In genomic region chr9:94669791-94670577, GRCm38 (mm10) we compare ENCODE assay signal across 8 mouse cellular contexts. TPM values are rescaled to one million over a fixed set of nuclear protein-coding genes. Genes with fewer than 3 reads are reported as not detected.
DNase-seq lines count a peak whose midpoint lies in the region; ATAC-seq and TF ChIP-seq lines count a peak whose summit lies in the region.

TSS of gene Slc9a9 (plus strand) at chr9:94669909.

- H3K4me3 ChIP-seq in C2C12 (ENCODE audit: insufficient read depth, poor library complexity, severe bottlenecking), result peak within 1 kb of the TSS; percentile 36
- H3K4me3 ChIP-seq in embryonic facial prominence, embryonic 14.5 days (ENCODE audit: low read depth, low read length), result peak within 1 kb of the TSS; percentile 49
- peak within 1 kb of the TSS; percentile 54 for H3K4me3 ChIP-seq in heart, embryonic 12.5 days
- peak within 1 kb of the TSS; percentile 53 for H3K4me3 ChIP-seq in liver, embryonic 15.5 days (replicated peaks)

- no peaks in the 10 kb centered on the region for H3K9me3 ChIP-seq in embryonic facial prominence, embryonic 14.5 days (ENCODE audit: control insufficient read depth, low read length)
- no peaks in the 10 kb centered on the region for H3K9me3 ChIP-seq in heart, embryonic 12.5 days (replicated peaks)
- no peaks in the 10 kb centered on the region for H3K9me3 ChIP-seq in liver, embryonic 15.5 days (replicated peaks)

- WGBS in embryonic facial prominence, embryonic 14.5 days, result 2% methylated on average over 23 of the region's 23 CpGs
- 2% methylated on average over 23 of the region's 23 CpGs for WGBS in heart, embryonic 12.5 days
- under 1% methylated on average over 23 of the region's 23 CpGs for WGBS in liver, embryonic 15.5 days (ENCODE audit: insufficient replicate concordance)

- H3K79me2 ChIP-seq in C2C12 (ENCODE audit: control insufficient read depth, insufficient read depth), result peaks cover 14% of the 10 kb centered on the region

- H3K79me3 ChIP-seq in C2C12 (ENCODE audit: low read depth), result no peaks in the 10 kb centered on the region

- H3K4me2 ChIP-seq in embryonic facial prominence, embryonic 14.5 days (ENCODE audit: low read depth, low read length), result peak within 1 kb of the TSS; percentile 87
- peak within 1 kb of the TSS; percentile 75 for H3K4me2 ChIP-seq in heart, embryonic 12.5 days
- H3K4me2 ChIP-seq in liver, embryonic 15.5 days, result peak within 1 kb of the TSS; percentile 68

- ATAC-seq in embryonic facial prominence, embryonic 14.5 days (ENCODE audit: low read depth), result peak; percentile 91
- peak; percentile 79 for ATAC-seq in heart, embryonic 12.5 days (ENCODE audit: insufficient number of reproducible peaks, low FRiP score)
- no peak for ATAC-seq in liver, embryonic 15.5 days (ENCODE audit: insufficient read depth)

- H3K9ac ChIP-seq in embryonic facial prominence, embryonic 14.5 days (ENCODE audit: low read depth, low read length), result peak within 1 kb of the TSS; percentile 58
- peak within 1 kb of the TSS; percentile 54 for H3K9ac ChIP-seq in heart, embryonic 12.5 days
- peak within 1 kb of the TSS; percentile 22 for H3K9ac ChIP-seq in liver, embryonic 15.5 days

- H3K36me3 ChIP-seq in C2C12 (ENCODE audit: control insufficient read depth, insufficient read depth), result no peaks in the 10 kb centered on the region
- H3K36me3 ChIP-seq in embryonic facial prominence, embryonic 14.5 days (ENCODE audit: control insufficient read depth, insufficient read depth, low read length), result no peaks in the 10 kb centered on the region
- no peaks in the 10 kb centered on the region for H3K36me3 ChIP-seq in heart, embryonic 12.5 days
- no peaks in the 10 kb centered on the region for H3K36me3 ChIP-seq in liver, embryonic 15.5 days (replicated peaks)

- H3K27me3 ChIP-seq in C2C12 (ENCODE audit: control insufficient read depth, insufficient read depth, insufficient read length), result no peaks in the 10 kb centered on the region
- H3K27me3 ChIP-seq in embryonic facial prominence, embryonic 14.5 days (replicated peaks; ENCODE audit: control insufficient read depth, insufficient read depth, low read length), result no peaks in the 10 kb centered on the region
- no peaks in the 10 kb centered on the region for H3K27me3 ChIP-seq in heart, embryonic 12.5 days (replicated peaks)
- H3K27me3 ChIP-seq in liver, embryonic 15.5 days, result no peaks in the 10 kb centered on the region

- peaks cover 9% of the 10 kb centered on the region; the same call in 1 of the 2 replicates for H3K4me1 ChIP-seq in embryonic facial prominence, embryonic 14.5 days (ENCODE audit: control insufficient read depth, insufficient read depth, low read length)
- peaks cover 9% of the 10 kb centered on the region for H3K4me1 ChIP-seq in heart, embryonic 12.5 days (replicated peaks)
- 0 out of 2 replicates have a peak, but pooled peaks cover 6% of the 10 kb centered on the region for H3K4me1 ChIP-seq in liver, embryonic 15.5 days (replicated peaks)

- DNase-seq in adrenal gland, postnatal 14 days, result peak; percentile 31
- DNase-seq in embryonic facial prominence, embryonic 14.5 days (ENCODE audit: low spot score), result peak; percentile 86
- DNase-seq in kidney, postnatal 4 days, result peak; percentile 16 to 39
- peak; percentile 23 to 26 for DNase-seq in natural killer cell, adult 2 months (ENCODE audit: low spot score in 2 of 2)
- peak; percentile 69 for DNase-seq in thymus, postnatal 25 days

- no peak for TF ChIP-seq CTCF in C2C12 (IDR thresholded peaks at IDR 0.05; ENCODE audit: control insufficient read depth, insufficient read depth, insufficient read length)

- peak within 1 kb of the TSS; percentile 49 for H3ac ChIP-seq in C2C12 (ENCODE audit: control insufficient read depth, insufficient read length, low read depth)

- peak within 1 kb of the TSS; percentile 16; the same call in 1 of the 2 replicates for H3K27ac ChIP-seq in embryonic facial prominence, embryonic 14.5 days (replicated peaks; ENCODE audit: low read depth, low read length)
- H3K27ac ChIP-seq in heart, embryonic 12.5 days (ENCODE audit: poor library complexity, severe bottlenecking), result peak within 1 kb of the TSS; percentile 47; the same call in 1 of the 2 replicates
- H3K27ac ChIP-seq in liver, embryonic 15.5 days (replicated peaks), result no peak within 1 kb of the TSS

TF ChIP-seq in C2C12, 6 proteins besides CTCF, POLR2A, EP300 and RAD21:
- no peak for TF ChIP-seq USF1 (IDR thresholded peaks at IDR 0.05; ENCODE audit: low read depth)
- peak; percentile 100 for TF ChIP-seq MYOD1 (IDR thresholded peaks at IDR 0.05; ENCODE audit: control insufficient read depth, insufficient read length, low read depth)
- peak; percentile 67 for TF ChIP-seq MYOG (IDR thresholded peaks at IDR 0.05; ENCODE audit: control insufficient read depth, extremely low read depth, insufficient read length)
- no peak for TF ChIP-seq CEBPB (IDR thresholded peaks at IDR 0.05; ENCODE audit: low read depth)
- TF ChIP-seq FOSL1 (IDR thresholded peaks at IDR 0.05; ENCODE audit: insufficient read depth, low read length, poor library complexity, severe bottlenecking), result peak; percentile 7
- peak; percentile 75 for TF ChIP-seq MAX (IDR thresholded peaks at IDR 0.05)
TF ChIP-seq in C2C12: peak in this region for 4.

RNA-seq across cellular contexts. Expression of gene Slc9a9, which starts in this region (rescaled TPM):
- 4.4 TPM for polyA plus RNA-seq in C2C12 (2012; fragmentation: generic; extraction: Trizol)
- total RNA-seq in adrenal gland, postnatal 14 days (2021), result 2.3 and 5.5 TPM in 2 replicates
- 6.5 and 8.0 TPM in 2 replicates for polyA plus RNA-seq in embryonic facial prominence, embryonic 14.5 days (2014; fragmentation: Nextera tagmentation; extraction: Ambion mirVana)
- polyA plus RNA-seq in heart, embryonic 12.5 days (2016; fragmentation: Nextera tagmentation; extraction: Ambion mirVana), result 3.9 and 4.0 TPM in 2 replicates
- 2.7 TPM in 2 replicates for polyA plus RNA-seq in liver, embryonic 15.5 days (2015; fragmentation: Nextera tagmentation; extraction: Ambion mirVana)

Comparison
In these comparisons a context has a peak if more than half of its experiments do, and no peak if none do; other contexts are left out.
1. DNase-seq: peak in every context shown above with its lines; median percentile 86 in embryonic facial prominence, embryonic 14.5 days; 69 in thymus, postnatal 25 days; 31 in adrenal gland, postnatal 14 days; 28 in kidney, postnatal 4 days; 24 in natural killer cell, adult 2 months.